Mouse (Mus musculus): ENCODE data around the gene Gm49320.

DNA sequence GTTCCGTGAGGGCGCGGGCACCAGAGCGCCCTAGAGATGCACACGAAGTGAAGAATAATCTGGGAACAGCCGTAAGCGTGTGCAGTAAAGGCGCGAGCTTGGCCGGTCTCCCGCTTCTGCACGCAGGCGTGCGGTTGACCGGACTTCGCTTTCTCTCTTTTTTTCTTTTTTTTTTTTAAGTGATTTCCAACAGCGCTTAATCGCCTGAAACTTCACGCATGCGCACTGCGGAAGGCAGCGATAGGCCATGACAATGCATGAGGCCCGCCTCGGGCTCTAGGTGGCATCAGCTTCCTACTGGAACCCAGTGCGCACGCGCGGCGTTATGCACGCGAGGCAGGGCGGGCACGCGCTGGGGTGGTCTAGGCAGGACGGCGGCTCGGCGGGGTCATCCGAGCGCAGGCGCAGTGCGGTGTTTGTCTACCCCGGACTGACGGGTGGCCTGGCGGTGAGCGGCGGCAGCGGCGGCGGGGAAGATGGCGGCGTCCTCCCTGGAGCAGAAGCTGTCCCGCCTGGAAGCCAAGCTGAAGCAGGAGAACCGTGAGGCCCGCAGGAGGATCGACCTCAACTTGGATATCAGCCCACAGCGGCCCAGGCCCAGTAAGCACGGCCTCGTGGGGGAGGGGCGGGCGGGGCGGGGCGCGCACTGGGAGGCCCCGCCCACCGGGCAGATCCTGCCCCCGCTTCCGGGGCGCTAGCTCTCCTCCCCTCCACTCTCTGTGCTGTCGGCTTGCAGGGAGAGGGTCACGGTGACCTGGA, at the start of gene Gm49320, which contains the start of gene Map2k7:
- TF ChIP-seq CTCF (IDR thresholded peaks at IDR 0.05) (peak; percentile 75), EP300 (IDR thresholded peaks at IDR 0.05) (no peak)

All from lung, postnatal 0 days (tissue).